Mouse (Mus musculus): ENCODE results near the gene Zfp410. TPM values are rescaled to one million over a fixed set of nuclear protein-coding genes. Genes with fewer than 3 reads are reported as not detected.
"Not testable (repeated sequence)": the region's sequence is repeated elsewhere in the genome, so short reads cannot be mapped to it uniquely, and the experiment has no call there.

Zfp410 gene
- polyA plus RNA-seq, 1 experiment from 2014 or later, result 78.3 TPM

- H3K9me3 ChIP-seq, result no peaks in the 10 kb centered on the region
- no peak overlapping the region for H3K9ac ChIP-seq
- H3K4me2 ChIP-seq, result no peak overlapping the region
- no peak for ATAC-seq (replicated peaks)
- 95% methylated on average over 6 of the region's 6 CpGs for WGBS
- no peak overlapping the region for H3K4me3 ChIP-seq
- H3K4me1 ChIP-seq, result no peaks in the 10 kb centered on the region
- H3K27ac ChIP-seq, result no peak overlapping the region
- H3K27me3 ChIP-seq (replicated peaks), result no peaks in the 10 kb centered on the region
- H3K36me3 ChIP-seq (replicated peaks), result peaks cover 9% of the 10 kb centered on the region; the same call in 1 of the 2 replicates
Observed at GRCm38 (mm10) chr12:84297851-84298250, 18.8 kb upstream of the Zfp410 start.

GRCm38 (mm10) chr12:84299265-84299664 is 17.4 kb upstream of the Zfp410 start:
- no peaks in the 10 kb centered on the region for H3K27me3 ChIP-seq (replicated peaks)
- no peak for ATAC-seq (replicated peaks)
- H3K36me3 ChIP-seq (replicated peaks), result peaks cover 7% of the 10 kb centered on the region; the same call in 1 of the 2 replicates
- H3K9me3 ChIP-seq, result no peaks in the 10 kb centered on the region
- 99% methylated on average over 2 of the region's 2 CpGs for WGBS
- H3K4me1 ChIP-seq, result no peaks in the 10 kb centered on the region
- no peak overlapping the region for H3K27ac ChIP-seq
- H3K4me2 ChIP-seq, result no peak overlapping the region
- H3K4me3 ChIP-seq, result no peak overlapping the region
- H3K9ac ChIP-seq, result no peak overlapping the region

GRCm38 (mm10) chr12:84304101-84304500 is 12.6 kb upstream of the Zfp410 start:
- H3K4me3 ChIP-seq, result no peak overlapping the region
- H3K9me3 ChIP-seq, result no peaks in the 10 kb centered on the region
- H3K4me2 ChIP-seq, result no peak overlapping the region
- H3K36me3 ChIP-seq (replicated peaks), result peaks cover 9% of the 10 kb centered on the region; the same call in 1 of the 2 replicates
- H3K4me1 ChIP-seq, result no peaks in the 10 kb centered on the region
- WGBS, result 92% methylated on average over 5 of the region's 5 CpGs
- H3K27ac ChIP-seq, result no peak overlapping the region
- no peak overlapping the region for H3K9ac ChIP-seq
- ATAC-seq (replicated peaks), result no peak
- H3K27me3 ChIP-seq (replicated peaks), result no peaks in the 10 kb centered on the region

GRCm38 (mm10) chr12:84304554-84304953 is 12.1 kb upstream of the Zfp410 start:
- no peaks in the 10 kb centered on the region for H3K4me1 ChIP-seq
- H3K4me2 ChIP-seq, result no peak overlapping the region
- no peak overlapping the region for H3K27ac ChIP-seq
- ATAC-seq (replicated peaks), result no peak
- peaks cover 9% of the 10 kb centered on the region; the same call in 1 of the 2 replicates for H3K36me3 ChIP-seq (replicated peaks)
- H3K4me3 ChIP-seq, result no peak overlapping the region
- H3K27me3 ChIP-seq (replicated peaks), result no peaks in the 10 kb centered on the region
- no peak overlapping the region for H3K9ac ChIP-seq
- no peaks in the 10 kb centered on the region for H3K9me3 ChIP-seq
- 80% methylated on average over 1 of the region's 1 CpGs for WGBS

GRCm38 (mm10) chr12:84311306-84311705 is 5.3 kb upstream of the Zfp410 start:
- no peaks in the 10 kb centered on the region for H3K27me3 ChIP-seq (replicated peaks)
- no peak for ATAC-seq (replicated peaks)
- H3K4me3 ChIP-seq, result no peak overlapping the region
- H3K27ac ChIP-seq, result no peak overlapping the region
- 84% methylated on average over 4 of the region's 5 CpGs for WGBS
- peaks cover 5% of the 10 kb centered on the region for H3K4me1 ChIP-seq
- peaks cover 2% of the 10 kb centered on the region; the same call in 1 of the 2 replicates for H3K36me3 ChIP-seq (replicated peaks)
- no peak overlapping the region for H3K4me2 ChIP-seq
- no peak overlapping the region for H3K9ac ChIP-seq
- no peaks in the 10 kb centered on the region for H3K9me3 ChIP-seq

- Histone ChIP-seq H3K27ac (peak overlapping the region; percentile 93; the same call in 1 of the 2 replicates), H3K4me1 (peaks cover 29% of the 10 kb centered on the region), H3K4me3 (peak overlapping the region; percentile 75), H3K9ac (peak overlapping the region; percentile 87), H3K36me3 (replicated peaks) (no peaks in the 10 kb centered on the region), H3K27me3 (replicated peaks) (no peaks in the 10 kb centered on the region), H3K4me2 (peak overlapping the region; percentile 82), H3K9me3 (no peaks in the 10 kb centered on the region)
- WGBS, result 42% methylated on average over 7 of the region's 7 CpGs
- 0 out of 2 replicates have a peak, but pooled peaks have one; percentile 21 for ATAC-seq (replicated peaks)
Observed at GRCm38 (mm10) chr12:84316006-84316405, 646 bp upstream of the Zfp410 start.

GRCm38 (mm10) chr12:84327111-84327512 is 10.5 kb downstream of the Zfp410 start:
- Histone ChIP-seq H3K4me2 (no peak overlapping the region), H3K36me3 (replicated peaks) (peaks cover 26% of the 10 kb centered on the region), H3K9me3 (no peaks in the 10 kb centered on the region), H3K9ac (no peak overlapping the region), H3K27ac (no peak overlapping the region), H3K27me3 (replicated peaks) (no peaks in the 10 kb centered on the region), H3K4me3 (no peak overlapping the region), H3K4me1 (no peaks in the 10 kb centered on the region)
- 87% methylated on average over 4 of the region's 4 CpGs for WGBS
- no peak for ATAC-seq (replicated peaks)

- H3K4me1 ChIP-seq, result no peaks in the 10 kb centered on the region
- H3K9ac ChIP-seq, result no peak overlapping the region
- no peak for ATAC-seq (replicated peaks)
- peaks cover 63% of the 10 kb centered on the region for H3K36me3 ChIP-seq (replicated peaks)
- H3K27me3 ChIP-seq (replicated peaks), result no peaks in the 10 kb centered on the region
- no peaks in the 10 kb centered on the region for H3K9me3 ChIP-seq
- WGBS, result 94% methylated on average over 11 of the region's 11 CpGs
- H3K4me3 ChIP-seq, result no peak overlapping the region
- no peak overlapping the region for H3K4me2 ChIP-seq
- H3K27ac ChIP-seq, result no peak overlapping the region
Observed at GRCm38 (mm10) chr12:84336963-84337625, 20.4 kb downstream of the Zfp410 start.

GRCm38 (mm10) chr12:84347192-84347591 is 30.5 kb downstream of the Zfp410 start:
- Histone ChIP-seq H3K36me3 (replicated peaks) (peaks cover 45% of the 10 kb centered on the region), H3K4me3 (no peak overlapping the region), H3K9ac (no peak overlapping the region), H3K9me3 (no peaks in the 10 kb centered on the region), H3K4me2 (no peak overlapping the region), H3K27me3 (replicated peaks) (no peaks in the 10 kb centered on the region), H3K27ac (no peak overlapping the region), H3K4me1 (no peaks in the 10 kb centered on the region)
- 35% methylated on average over 2 of the region's 2 CpGs for WGBS
- ATAC-seq (replicated peaks), result no peak

GRCm38 (mm10) chr12:84358699-84359098 is 42.0 kb downstream of the Zfp410 start:
- not testable (repeated sequence) for H3K27ac ChIP-seq; H3K27me3 ChIP-seq (replicated peaks); ATAC-seq (replicated peaks); H3K9ac ChIP-seq; H3K9me3 ChIP-seq; H3K4me3 ChIP-seq; H3K4me2 ChIP-seq
- Histone ChIP-seq H3K4me1 (peaks cover 28% of the 10 kb centered on the region), H3K36me3 (replicated peaks) (peaks cover 27% of the 10 kb centered on the region)
- 86% methylated on average over 2 of the region's 2 CpGs for WGBS

GRCm38 (mm10) chr12:84361555-84362489 is 45.2 kb downstream of the Zfp410 start, which contains the start of the genes Coq6 and Fam161b:
Gene Coq6, plus strand, starts transcription at chr12:84361657.
Gene Fam161b, minus strand, starts transcription at chr12:84361833.
- peaks cover 32% of the 10 kb centered on the region for H3K4me1 ChIP-seq
- peak within 1 kb of the TSS; percentile 81 for H3K27ac ChIP-seq
- ATAC-seq (replicated peaks), result peak; percentile 99
- no peaks in the 10 kb centered on the region for H3K27me3 ChIP-seq (replicated peaks)
- peaks cover 7% of the 10 kb centered on the region for H3K36me3 ChIP-seq (replicated peaks)
- H3K4me2 ChIP-seq, result peak within 1 kb of the TSS; percentile 70
- peak within 1 kb of the TSS; percentile 87 for H3K4me3 ChIP-seq
- H3K9ac ChIP-seq, result peak within 1 kb of the TSS; percentile 83
- under 1% methylated on average over 51 of the region's 51 CpGs for whole genome bisulfite sequencing
- H3K9me3 ChIP-seq, result no peaks in the 10 kb centered on the region

GRCm38 (mm10) chr12:84362872-84363271 is 46.2 kb downstream of the Zfp410 start:
- WGBS, result 80% methylated on average over 2 of the region's 2 CpGs
- Histone ChIP-seq H3K27ac (no peak overlapping the region), H3K4me3 (peak overlapping the region; percentile 87), H3K9ac (no peak overlapping the region), H3K36me3 (replicated peaks) (peaks cover under 1% of the 10 kb centered on the region; the same call in 1 of the 2 replicates), H3K27me3 (replicated peaks) (no peaks in the 10 kb centered on the region), H3K4me2 (peak overlapping the region; percentile 70), H3K4me1 (peaks cover 32% of the 10 kb centered on the region), H3K9me3 (no peaks in the 10 kb centered on the region)
- ATAC-seq (replicated peaks), result no peak

Measured in midbrain, embryonic 15.5 days (tissue).